Mouse (Mus musculus) limb, embryonic 14.5 days (tissue): ENCODE measurements around the gene Ggact. TPM values are rescaled to one million over a fixed set of nuclear protein-coding genes. Genes with fewer than 3 reads are reported as not detected.

Experiments used
- ATAC-seq: fragments of 200-750 bp; cut with Nextera tagmentation; 2 replicates; pipeline ENCODE4 v1.8.0; 2017; ENCODE audit warnings: low read depth, moderate number of reproducible peaks, moderate TSS enrichment; ENCODE audit not compliant: low FRiP score
- DNase-seq: peaks from one replicate; pipeline ENCODE4 v3.0.0-alpha.2; 2015; ENCODE audit warnings: low spot score
- H3K27ac ChIP-seq: fragments of 300-500 bp; sonication (generic); replicated peaks from 2 replicates; pipeline ENCODE4 v1.5.1; 2014; ENCODE audit warnings: low read depth, mild to moderate bottlenecking, low read length, moderate library complexity, mixed read lengths
- H3K27me3 ChIP-seq: fragments of 300-500 bp; sonication (generic); 2 replicates; pipeline ENCODE4 v1.6.1; 2014; ENCODE audit warnings: low read length, mixed read lengths; ENCODE audit not compliant: control insufficient read depth, insufficient read depth
- H3K36me3 ChIP-seq: fragments of 300-500 bp; sonication (generic); 2 replicates; pipeline ENCODE4 v1.6.1; 2014; ENCODE audit warnings: mild to moderate bottlenecking, low read length, moderate library complexity, mixed read lengths; ENCODE audit not compliant: control insufficient read depth, insufficient read depth
- H3K4me1 ChIP-seq: fragments of 300-500 bp; sonication (generic); 2 replicates; pipeline ENCODE4 v1.6.1; 2014; ENCODE audit warnings: antibody characterized with exemption, low read length, mixed read lengths; ENCODE audit not compliant: control insufficient read depth, insufficient read depth
- H3K4me2 ChIP-seq: fragments of 300-500 bp; sonication (generic); replicated peaks from 2 replicates; pipeline ENCODE4 v1.6.1; 2014; ENCODE audit warnings: low read depth, mild to moderate bottlenecking, low read length, moderate library complexity; ENCODE audit not compliant: severe bottlenecking
- H3K4me3 ChIP-seq: fragments of 300-500 bp; sonication (generic); replicated peaks from 2 replicates; pipeline ENCODE4 v1.5.1; 2014; ENCODE audit warnings: low read length
- H3K9ac ChIP-seq: fragments of 300-500 bp; sonication (generic); 2 replicates; pipeline ENCODE4 v1.6.1; 2014; ENCODE audit warnings: mild to moderate bottlenecking, low read depth, low read length, moderate library complexity; ENCODE audit not compliant: severe bottlenecking
- H3K9me3 ChIP-seq: fragments of 300-500 bp; sonication (generic); 2 replicates; pipeline ENCODE4 v1.6.1; 2016; ENCODE audit warnings: low read length; ENCODE audit not compliant: control insufficient read depth
- POLR2A ChIP-seq: fragments of 200-500 bp; IDR thresholded peaks from 2 replicates; pipeline ENCODE4 v1.8.0; 2012; ENCODE audit warnings: inconsistent platforms, mild to moderate bottlenecking, moderate library complexity, borderline replicate concordance; ENCODE audit not compliant: insufficient read depth, insufficient read length; ENCODE audit errors: extremely low read depth
- WGBS: fragments of 180-500 bp; shearing (Covaris S2); extraction: QIAGEN DNeasy Blood & Tissue Kit; methylation state at CpG from one replicate; pipeline ENCODE4 v1.1.7; 2014; 5-methylcytosine and 5-hydroxymethylcytosine counted together
- polyA plus RNA-seq, 2 experiments: library from polyadenylated mRNA; depleted of rRNA in 1 of 2; stranded (reverse) in 1 of 2; unstranded in 1 of 2; fragments of >200 nt; fragmentation: Nextera tagmentation in 1 of 2; extraction: Ambion mirVana in 1 of 2; gene quantifications; 2 replicates each; pipeline versions ENCODE4 v1.2.1 to v1.2.3; 2012 to 2014

The Ggact gene
- polyA plus RNA-seq, 2 experiments, result 6.6 to 9.1 TPM

DNA sequence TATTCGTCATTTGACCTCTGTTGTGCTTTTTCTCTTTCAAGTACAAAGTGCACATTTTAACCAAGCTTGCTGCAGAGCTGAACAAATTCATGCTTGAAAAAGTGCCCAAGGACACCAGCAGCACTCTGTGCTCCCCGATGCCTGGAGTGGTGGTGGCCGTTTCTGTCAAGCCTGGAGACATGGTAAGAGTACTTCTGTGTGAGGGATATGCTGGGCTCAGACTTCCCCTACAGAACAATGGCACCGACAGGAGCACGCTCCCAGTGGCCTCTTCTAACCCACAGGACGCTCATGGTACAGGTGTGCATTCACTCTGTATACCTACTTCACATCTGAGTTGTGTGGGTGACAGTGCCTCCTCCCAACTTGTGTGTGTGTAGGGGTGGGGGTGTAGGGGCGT is 36.8 kb downstream of the Ggact start:
- Histone ChIP-seq H3K4me2 (no peak overlapping the region), H3K4me1 (0 out of 2 replicates have a peak, but pooled peaks cover 2% of the 10 kb centered on the region), H3K36me3 (no peaks in the 10 kb centered on the region), H3K9ac (no peak overlapping the region), H3K4me3 (no peak overlapping the region), H3K27ac (no peak overlapping the region), H3K27me3 (no peaks in the 10 kb centered on the region), H3K9me3 (no peaks in the 10 kb centered on the region)
- WGBS, result 71% methylated on average over 7 of the region's 7 CpGs
- ATAC-seq (no peak), DNase-seq (no peak)
- TF ChIP-seq POLR2A, result no peak

DNA sequence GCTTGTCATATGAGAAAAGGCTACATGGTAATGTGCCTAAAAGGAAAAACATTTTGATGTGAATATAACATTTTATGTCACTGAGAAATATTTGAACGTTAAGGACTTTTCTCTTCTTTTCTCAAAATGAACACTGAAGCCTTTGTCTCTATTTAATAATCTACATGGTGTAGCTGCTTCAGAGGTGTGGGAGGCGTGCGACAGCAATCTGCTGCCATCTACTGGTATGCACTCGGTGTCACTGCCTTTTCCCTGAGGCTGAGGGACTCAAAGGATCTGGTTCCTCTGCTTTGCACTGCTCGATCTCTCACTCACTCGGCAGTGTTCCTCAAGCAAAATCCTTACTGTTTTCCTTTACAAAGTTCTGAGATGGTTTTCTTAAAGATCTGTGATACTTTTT is 37.4 kb downstream of the Ggact start:
- TF ChIP-seq POLR2A, result no peak
- no peak overlapping the region for H3K4me2 ChIP-seq
- ATAC-seq, result peak; percentile 84
- H3K9ac ChIP-seq, result no peak overlapping the region
- 4% methylated on average over 6 of the region's 6 CpGs for WGBS
- H3K27ac ChIP-seq, result no peak overlapping the region
- H3K4me3 ChIP-seq, result no peak overlapping the region
- peak; percentile 81 for DNase-seq
- no peaks in the 10 kb centered on the region for H3K36me3 ChIP-seq
- no peaks in the 10 kb centered on the region for H3K4me1 ChIP-seq
- H3K9me3 ChIP-seq, result no peaks in the 10 kb centered on the region
- no peaks in the 10 kb centered on the region for H3K27me3 ChIP-seq

GRCm38 (mm10) chr14:122875636-122876035 is 37.9 kb downstream of the Ggact start:
- Histone ChIP-seq H3K4me2 (no peak overlapping the region), H3K27me3 (no peaks in the 10 kb centered on the region), H3K9ac (no peak overlapping the region), H3K36me3 (no peaks in the 10 kb centered on the region), H3K27ac (no peak overlapping the region), H3K4me1 (no peaks in the 10 kb centered on the region), H3K9me3 (no peaks in the 10 kb centered on the region), H3K4me3 (no peak overlapping the region)
- DNase-seq, result no peak
- 59% methylated on average over 6 of the region's 6 CpGs for WGBS
- ATAC-seq, result no peak
- no peak for TF ChIP-seq POLR2A

GRCm38 (mm10) chr14:122875056-122875455 is 38.5 kb downstream of the Ggact start:
- H3K4me3 ChIP-seq, result no peak overlapping the region
- no peak for TF ChIP-seq POLR2A
- ATAC-seq (no peak), DNase-seq (no peak)
- no peaks in the 10 kb centered on the region for H3K4me1 ChIP-seq
- no peak overlapping the region for H3K9ac ChIP-seq
- H3K9me3 ChIP-seq, result no peaks in the 10 kb centered on the region
- H3K27me3 ChIP-seq, result no peaks in the 10 kb centered on the region
- WGBS, result 66% methylated on average over 8 of the region's 8 CpGs
- no peak overlapping the region for H3K27ac ChIP-seq
- no peaks in the 10 kb centered on the region for H3K36me3 ChIP-seq
- no peak overlapping the region for H3K4me2 ChIP-seq

- ATAC-seq (no peak), DNase-seq (no peak)
- Histone ChIP-seq H3K36me3 (no peaks in the 10 kb centered on the region), H3K4me3 (no peak overlapping the region), H3K27me3 (no peaks in the 10 kb centered on the region), H3K9me3 (no peaks in the 10 kb centered on the region), H3K27ac (no peak overlapping the region), H3K4me1 (no peaks in the 10 kb centered on the region; the same call in 1 of the 2 replicates), H3K9ac (no peak overlapping the region), H3K4me2 (no peak overlapping the region)
- no peak for TF ChIP-seq POLR2A
- WGBS, result 74% methylated on average over 6 of the region's 6 CpGs
Observed at GRCm38 (mm10) chr14:122872612-122873011, 40.9 kb downstream of the Ggact start.
